Mouse (Mus musculus): Measurements from ENCODE around the gene Mrgprx1. TPM values are rescaled to one million over a fixed set of nuclear protein-coding genes. Genes with fewer than 3 reads are reported as not detected.

Gene Mrgprx1
- polyA plus RNA-seq (2015; fragmentation: Illumina TruSeq; extraction: RNeasy Lipid Tissue Mini Kit (QIAGEN cat#74804); ENCODE audit: insufficient read depth, low replicate concordance) = not detected

GRCm38 (mm10) chr7:48027497-48027896, at the start of gene Mrgprx1:
Mrgprx1 (minus strand) TSS chr7:48027597.

GRCm38 (mm10) chr7:47981995-47982394, 45.4 kb downstream of the Mrgprx1 start, which contains the start of gene Mrgpra4:
Mrgpra4 (minus strand) TSS chr7:47982095.

Other genes with a start within 250 kb of the Mrgprx1 start
- not detected for gene Mrgpra4, start 45.5 kb downstream of the Mrgprx1 start, polyA plus RNA-seq (2015; fragmentation: Illumina TruSeq; extraction: RNeasy Lipid Tissue Mini Kit (QIAGEN cat#74804); ENCODE audit: insufficient read depth, low replicate concordance)
- not detected for gene Mrgprb5, start 141.4 kb upstream of the Mrgprx1 start, polyA plus RNA-seq (2015; fragmentation: Illumina TruSeq; extraction: RNeasy Lipid Tissue Mini Kit (QIAGEN cat#74804); ENCODE audit: insufficient read depth, low replicate concordance)
- gene Mrgprb4, start 171.7 kb upstream of the Mrgprx1 start, polyA plus RNA-seq (2015; fragmentation: Illumina TruSeq; extraction: RNeasy Lipid Tissue Mini Kit (QIAGEN cat#74804); ENCODE audit: insufficient read depth, low replicate concordance) = not detected